Mouse (Mus musculus) kidney, embryonic 15.5 days (tissue): ENCODE data around the gene Ufc1. TPM values are rescaled to one million over a fixed set of nuclear protein-coding genes. Genes with fewer than 3 reads are reported as not detected.

Experiments used
- polyA plus RNA-seq: library from polyadenylated mRNA; unstranded; fragments of >200 nt; fragmentation: Nextera tagmentation; extraction: Ambion mirVana; gene quantifications from 2 replicates; pipeline ENCODE4 v1.2.1, GENCODE M21; 2015

The Ufc1 gene
- polyA plus RNA-seq, 1 experiment from 2014 or later: 106 TPM

Other genes with a start within 250 kb of the Ufc1 start
- 7.8 and 10.5 TPM in 2 replicates for gene Fcgr3, start 230.1 kb downstream of the Ufc1 start, polyA plus RNA-seq
- gene Cfap126, start 181.1 kb downstream of the Ufc1 start, polyA plus RNA-seq: 2.0 and 2.1 TPM in 2 replicates
- gene Sdhc, start 144.4 kb downstream of the Ufc1 start, polyA plus RNA-seq: 307 and 309 TPM in 2 replicates
- 0.86 and 0.99 TPM in 2 replicates for gene Mpz, start 144.3 kb downstream of the Ufc1 start, polyA plus RNA-seq
- gene Pcp4l1, start 98.8 kb downstream of the Ufc1 start, polyA plus RNA-seq: 2.8 and 4.0 TPM in 2 replicates
- gene Nr1i3, start 81.1 kb downstream of the Ufc1 start, polyA plus RNA-seq: 0.26 and 0.81 TPM in 2 replicates
- 35.1 and 35.4 TPM in 2 replicates for gene Tomm40l, start 72.5 kb downstream of the Ufc1 start, polyA plus RNA-seq
- gene Apoa2, start 70.0 kb downstream of the Ufc1 start, polyA plus RNA-seq: 45.5 and 97.5 TPM in 2 replicates
- gene Fcer1g, start 60.7 kb downstream of the Ufc1 start, polyA plus RNA-seq: 35.0 and 36.9 TPM in 2 replicates
- gene Adamts4, start 44.6 kb downstream of the Ufc1 start, polyA plus RNA-seq: 10.7 and 11.6 TPM in 2 replicates
- gene Ndufs2, start 43.6 kb downstream of the Ufc1 start, polyA plus RNA-seq: 276 and 283 TPM in 2 replicates
- gene B4galt3, start 24.7 kb downstream of the Ufc1 start, polyA plus RNA-seq: 80.4 and 94.3 TPM in 2 replicates
- 63.0 and 65.4 TPM in 2 replicates for gene Ppox, start 13.8 kb downstream of the Ufc1 start, polyA plus RNA-seq
- gene Usp21, start 7.0 kb downstream of the Ufc1 start, polyA plus RNA-seq: 87.7 and 97.8 TPM in 2 replicates
- gene Dedd, start 34.1 kb upstream of the Ufc1 start, polyA plus RNA-seq: 53.1 and 55.7 TPM in 2 replicates
- 47.8 and 50.5 TPM in 2 replicates for gene Nit1, start 50.6 kb upstream of the Ufc1 start, polyA plus RNA-seq
- 122 and 130 TPM in 2 replicates for gene Pfdn2, start 50.6 kb upstream of the Ufc1 start, polyA plus RNA-seq
- 2.6 TPM in 2 replicates for gene Klhdc9, start 65.8 kb upstream of the Ufc1 start, polyA plus RNA-seq
- 3.0 and 3.5 TPM in 2 replicates for gene Nectin4, start 75.1 kb upstream of the Ufc1 start, polyA plus RNA-seq
- gene Arhgap30, start 93.9 kb upstream of the Ufc1 start, polyA plus RNA-seq: 1.2 and 1.6 TPM in 2 replicates
- gene Usf1, start 116.3 kb upstream of the Ufc1 start, polyA plus RNA-seq: 71.2 and 90.9 TPM in 2 replicates
- 6.8 and 7.5 TPM in 2 replicates for gene Tstd1, start 123.8 kb upstream of the Ufc1 start, polyA plus RNA-seq
- gene F11r, start 142.5 kb upstream of the Ufc1 start, polyA plus RNA-seq: 137 TPM in 2 replicates
- gene Alyref2, start 208.5 kb upstream of the Ufc1 start, polyA plus RNA-seq: 11.2 and 13.7 TPM in 2 replicates
- gene Itln1, start 240.3 kb upstream of the Ufc1 start, polyA plus RNA-seq: not detected in 2 replicates